Mouse (Mus musculus) CH12.LX (cell line): ENCODE measurements around the gene Arid5b.

Experiments
- CHD2 ChIP-seq: IDR thresholded peaks from 2 replicates; pipeline ENCODE4 v1.6.1; 2011; ENCODE audit warnings: low read length, improper control_type of control experiment
- USF2 ChIP-seq: conservative IDR thresholded peaks from 2 replicates; pipeline ENCODE4 v1.6.1; 2011; ENCODE audit warnings: low read depth, low read length, improper control_type of control experiment
- ZKSCAN1 ChIP-seq: IDR thresholded peaks from 2 replicates; pipeline ENCODE4 v1.6.1; 2012; ENCODE audit warnings: low read depth, inconsistent platforms, low read length, improper control_type of control experiment, borderline replicate concordance
- ZMIZ1 ChIP-seq: IDR thresholded peaks from 2 replicates; pipeline ENCODE4 v1.6.1; 2012; ENCODE audit warnings: low read depth, mild to moderate bottlenecking, inconsistent platforms, low read length, improper control_type of control experiment

- no peak for TF ChIP-seq ZKSCAN1
- TF ChIP-seq CHD2, result no peak
- TF ChIP-seq ZMIZ1, result no peak
- no peak for TF ChIP-seq USF2
Observed at GRCm38 (mm10) chr10:68256134-68256533, 22.4 kb downstream of the Arid5b start.
